Mouse (Mus musculus) CH12F3 (cell line): ENCODE data around the gene Gm21961.
"Not testable (repeated sequence)": the region's sequence is repeated elsewhere in the genome, so short reads cannot be mapped to it uniquely, and the experiment has no call there.

ENCODE experiments used
- in situ Hi-C: fragments of 300-500 bp; cut with MboI; formaldehyde crosslinking; loops from 2 replicates; pipeline ENCODE4 v1.14.3; 2020; ENCODE audit warnings: low sequenced_read_pairs

The Gm21961 gene

DNA sequence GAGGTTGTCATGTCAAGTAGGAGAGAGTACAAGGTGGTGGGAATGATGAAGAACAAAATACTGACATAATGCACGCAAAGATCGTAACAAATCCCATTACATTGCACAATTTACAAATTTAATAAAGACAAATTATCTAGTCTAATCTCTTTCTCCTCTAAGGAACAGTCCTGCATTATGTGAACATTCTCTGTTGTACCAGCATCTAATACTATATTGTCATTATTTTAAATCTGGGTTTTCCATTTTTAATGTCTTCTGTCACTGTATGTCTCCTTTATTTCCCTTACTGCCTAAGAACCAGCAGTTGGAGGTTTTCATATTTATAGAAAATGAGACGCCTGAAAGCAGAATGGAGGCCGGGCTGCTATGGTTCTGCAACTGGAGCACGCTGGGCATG is at the start of gene Gm21961:
Gene Gm21961, minus strand, starts transcription at position 101 of the 400 bp plus-strand sequence.
- in situ Hi-C loops = no loop called here

DNA sequence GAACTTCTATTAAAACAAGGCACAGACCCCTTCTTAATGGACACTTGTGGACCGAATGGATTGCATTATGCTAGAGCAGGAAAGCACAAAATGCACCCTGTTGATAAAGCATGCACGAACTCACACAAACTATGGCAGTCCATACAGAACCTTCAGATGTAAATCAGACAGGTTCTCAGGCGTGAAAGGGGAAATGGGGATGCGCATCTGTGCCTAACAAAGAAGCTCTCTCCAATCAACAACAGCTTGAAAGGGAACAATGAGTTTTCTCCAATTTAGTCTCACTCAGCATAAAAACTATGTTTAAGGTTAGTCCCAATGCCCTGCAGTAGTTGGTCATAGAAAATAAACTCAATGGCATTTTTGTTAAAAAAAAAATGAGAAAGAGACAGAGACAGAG is 27.3 kb upstream of the Gm21961 start:
- in situ Hi-C loops = no loop called here

DNA sequence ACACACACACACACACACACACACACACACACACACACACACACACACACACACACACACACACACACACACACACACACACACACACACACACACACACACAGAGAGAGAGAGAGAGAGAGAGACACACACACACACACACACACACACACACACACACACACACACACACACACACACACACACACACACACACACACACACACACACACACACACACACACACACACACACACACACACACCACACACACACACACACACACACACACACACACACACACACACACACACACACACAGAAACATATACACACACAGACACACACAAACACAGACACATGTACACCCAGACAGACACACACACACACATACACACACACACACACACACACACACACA is 24.5 kb upstream of the Gm21961 start:
- in situ Hi-C loops = not testable (repeated sequence)

DNA sequence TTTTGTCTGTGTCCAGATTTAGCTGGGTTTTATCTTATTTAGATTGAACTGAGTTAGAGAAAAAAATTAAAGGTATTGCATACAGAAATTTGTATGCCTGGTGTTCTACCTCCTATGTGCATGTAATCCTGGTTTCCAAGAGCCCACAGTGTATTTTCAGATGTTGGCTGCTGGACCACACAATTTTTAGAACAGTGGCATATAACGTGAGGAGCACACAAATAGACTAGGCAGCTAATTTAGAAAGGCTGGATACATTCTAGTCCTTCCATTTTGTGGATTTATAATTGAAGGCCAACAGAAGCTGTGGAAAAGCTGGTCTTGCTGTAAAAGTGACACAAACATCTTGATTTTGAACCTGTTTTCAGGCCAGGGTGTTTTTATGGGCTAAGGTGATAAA is 3.3 kb upstream of the Gm21961 start:
- in situ Hi-C loops = no loop called here

DNA sequence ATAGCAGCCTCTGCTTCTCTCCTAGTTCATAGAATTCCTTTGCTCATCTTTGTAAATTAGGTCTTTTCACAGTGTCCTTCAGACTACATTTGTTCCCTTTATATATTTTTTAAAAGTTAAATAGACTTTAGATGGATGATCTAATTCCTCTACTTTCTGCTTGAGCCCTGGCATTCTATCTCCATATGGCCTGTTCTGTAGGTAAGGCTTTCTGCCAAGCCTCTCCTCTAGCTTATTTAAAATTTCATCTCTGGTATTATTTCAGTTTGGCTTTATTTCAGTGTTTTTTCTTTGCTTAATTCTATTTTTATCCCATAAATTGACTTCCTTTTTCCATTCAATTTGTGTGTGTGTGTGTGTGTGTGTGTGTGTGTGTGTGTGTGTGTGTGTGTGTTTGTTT is 8.5 kb downstream of the Gm21961 start:
- in situ Hi-C loops = no loop called here

DNA sequence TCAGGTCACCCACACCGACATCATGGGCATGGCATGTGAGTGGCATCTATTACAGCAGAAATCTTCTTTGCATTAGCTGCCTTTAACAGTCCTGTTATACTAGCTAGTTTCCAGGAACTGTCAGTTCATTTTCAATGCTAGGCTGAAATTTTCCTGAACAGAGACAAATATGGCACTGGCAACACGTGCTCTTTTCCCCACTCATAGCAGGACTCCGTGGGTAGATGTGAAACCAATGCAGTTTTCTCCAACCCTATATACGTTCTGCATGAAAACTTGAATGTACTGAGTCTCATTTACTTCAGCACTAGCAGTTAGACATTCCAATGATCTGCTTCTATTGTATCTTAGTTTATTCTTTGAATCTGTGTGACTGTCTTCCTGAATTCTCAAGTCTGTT is 20.2 kb downstream of the Gm21961 start:
- in situ Hi-C loops = no loop called here

DNA sequence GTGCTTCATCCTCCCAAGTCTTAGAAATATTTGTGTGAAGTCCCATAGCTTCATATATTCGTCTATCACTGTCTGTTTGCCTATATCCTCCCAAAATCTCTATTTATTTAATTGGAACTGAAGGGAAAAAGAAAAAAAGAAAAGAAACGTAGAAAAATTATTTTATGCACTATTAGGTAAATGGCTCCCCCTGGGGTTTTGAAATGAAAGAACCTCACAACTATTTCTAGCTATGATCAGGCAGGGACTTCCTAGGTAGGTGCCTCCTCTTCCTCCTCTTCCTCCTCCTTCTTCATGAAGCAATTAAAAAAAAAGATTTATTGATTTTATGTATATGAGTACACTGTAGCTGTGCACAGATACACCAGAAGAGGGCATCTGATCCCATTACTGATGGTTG is 34.7 kb downstream of the Gm21961 start:
- in situ Hi-C loops = no loop called here

DNA sequence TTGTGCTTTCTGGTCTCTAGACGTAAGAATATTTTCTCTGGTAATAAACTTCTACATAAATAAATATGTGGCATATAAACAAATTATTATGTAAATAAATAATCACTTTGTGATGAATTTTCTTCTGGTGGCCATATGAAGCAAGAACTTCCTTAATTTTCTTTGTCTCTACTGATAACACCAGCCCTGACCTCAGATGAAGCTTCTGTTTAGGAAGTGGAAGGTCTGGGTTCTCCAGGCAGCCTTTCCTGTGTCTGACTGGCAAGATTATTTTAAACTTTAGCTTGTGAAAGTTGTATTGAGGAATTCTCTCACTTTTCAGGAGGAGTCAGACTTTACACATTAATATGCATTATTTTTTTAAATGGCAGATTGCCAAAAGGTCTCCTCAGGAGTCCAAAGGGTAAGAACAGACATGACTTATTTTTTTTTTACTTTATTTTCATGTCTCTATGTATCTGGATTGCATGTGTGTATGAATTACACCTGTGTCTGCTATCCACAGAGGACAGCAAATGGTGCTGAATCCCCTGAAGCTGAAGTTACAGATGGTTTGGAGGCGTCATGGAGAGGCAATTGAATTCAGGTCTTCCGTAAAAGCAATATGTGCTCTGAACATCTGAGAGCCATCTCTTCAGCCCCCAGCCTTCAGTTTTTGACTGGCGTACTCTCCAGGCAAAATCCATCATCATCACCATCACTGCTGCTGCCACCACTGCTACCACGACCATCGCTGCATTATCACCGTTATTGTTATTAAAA is 38.5 kb downstream of the Gm21961 start:
- in situ Hi-C loops = no loop called here
